Mouse (Mus musculus) c-Kit-negative CD71-positive TER-119-positive erythroid progenitor cells, embryonic 14.5 days (primary cell): ENCODE data around the gene Gna12.

ENCODE experiments used
- DNase-seq: peaks from one replicate; pipeline ENCODE4 v3.0.0-alpha.2; 2013; ENCODE audit warnings: low read depth, low spot score

Gna12 gene

GRCm38 (mm10) chr5:140753223-140753622 is 77.0 kb downstream of the Gna12 start:
- no peak for DNase-seq

- no peak for DNase-seq
Measured at GRCm38 (mm10) chr5:140752639-140753038, 77.6 kb downstream of the Gna12 start.

GRCm38 (mm10) chr5:140752041-140752440 is 78.2 kb downstream of the Gna12 start:
- DNase-seq: no peak

- no peak for DNase-seq
Measured at GRCm38 (mm10) chr5:140750925-140751324, 79.3 kb downstream of the Gna12 start.

DNA sequence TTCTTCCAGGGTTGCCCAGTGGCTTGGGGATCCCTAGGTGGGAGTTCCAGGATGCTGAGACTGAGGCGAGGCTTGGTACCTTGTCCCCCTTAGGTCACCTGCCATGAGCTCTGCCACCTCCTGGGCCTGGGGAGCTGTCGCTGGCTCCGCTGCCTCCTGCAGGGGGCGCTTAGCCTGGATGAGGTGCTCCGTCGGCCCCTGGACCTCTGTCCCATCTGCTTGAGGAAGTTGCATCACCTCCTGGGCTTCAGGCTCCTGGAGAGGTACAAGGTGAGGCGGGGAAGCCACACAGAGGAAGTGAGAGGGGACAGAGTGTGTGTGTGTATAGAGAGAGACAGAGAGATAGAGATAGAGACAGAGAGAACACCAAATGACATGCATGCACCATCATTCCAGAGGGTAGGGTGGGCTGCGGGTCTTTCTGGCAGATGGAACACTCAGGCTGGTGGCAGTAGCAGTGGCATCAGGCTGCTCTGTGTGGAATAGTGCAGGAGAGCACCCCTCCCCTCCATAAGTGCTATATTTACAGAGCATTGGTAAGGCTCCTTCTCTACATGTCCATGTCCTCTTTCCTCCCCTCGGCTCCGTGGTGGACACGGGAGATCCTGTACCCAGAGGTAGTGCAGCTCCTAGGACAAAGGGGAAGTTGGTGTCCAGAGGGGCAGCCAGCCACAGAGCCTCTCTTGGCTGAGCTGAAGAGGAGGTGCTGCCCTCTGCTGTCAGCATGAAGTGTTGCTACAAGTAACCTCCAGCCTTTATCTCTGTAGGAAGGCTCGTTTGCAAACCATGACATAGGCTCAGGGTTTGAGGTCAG is 81.0 kb downstream of the Gna12 start:
- peak; percentile 27 for DNase-seq

DNA sequence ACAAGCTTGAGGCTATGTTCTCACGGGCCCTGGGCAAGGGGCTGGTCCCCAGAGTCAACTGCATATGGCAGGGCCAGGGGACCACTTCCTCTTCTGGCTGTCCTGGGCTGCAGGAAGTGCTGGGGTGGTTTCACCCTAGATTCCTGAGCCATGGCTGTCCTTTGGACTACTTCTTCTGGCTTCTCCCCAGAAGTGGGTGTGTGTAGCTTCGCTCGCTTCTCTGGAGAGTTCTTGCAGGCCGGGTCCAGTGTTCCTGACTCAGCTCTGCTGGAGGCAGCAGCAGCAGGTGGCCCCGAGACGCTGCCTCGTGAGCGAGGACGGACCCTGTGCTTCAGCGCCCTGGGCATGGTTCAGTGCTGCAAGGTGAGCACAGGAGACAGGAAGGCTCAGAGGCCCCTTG is 81.8 kb downstream of the Gna12 start:
- DNase-seq: no peak

GRCm38 (mm10) chr5:140743706-140744131 is 86.5 kb downstream of the Gna12 start:
- no peak for DNase-seq

DNA sequence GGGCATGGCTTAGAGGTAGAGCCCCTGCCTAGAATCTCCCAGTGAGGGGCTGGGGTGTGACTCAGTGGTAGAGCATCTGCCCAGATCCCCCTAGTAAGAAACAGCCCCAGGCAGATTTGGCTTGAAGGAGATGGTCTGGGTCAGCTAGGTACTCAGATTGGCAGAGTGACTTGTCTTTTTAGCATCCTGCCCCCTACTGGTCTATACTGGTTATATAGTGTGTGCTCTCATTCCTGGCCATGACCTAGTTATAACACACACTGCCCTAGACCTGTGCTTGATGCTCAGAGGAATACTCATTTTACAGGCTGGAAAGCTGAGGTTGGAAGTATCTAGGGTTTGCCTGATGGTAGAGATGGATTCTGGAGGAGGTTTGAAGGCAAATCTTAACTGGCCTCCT is 88.4 kb downstream of the Gna12 start:
- DNase-seq: no peak

GRCm38 (mm10) chr5:140741040-140741439 is 89.2 kb downstream of the Gna12 start:
- DNase-seq: no peak

DNA sequence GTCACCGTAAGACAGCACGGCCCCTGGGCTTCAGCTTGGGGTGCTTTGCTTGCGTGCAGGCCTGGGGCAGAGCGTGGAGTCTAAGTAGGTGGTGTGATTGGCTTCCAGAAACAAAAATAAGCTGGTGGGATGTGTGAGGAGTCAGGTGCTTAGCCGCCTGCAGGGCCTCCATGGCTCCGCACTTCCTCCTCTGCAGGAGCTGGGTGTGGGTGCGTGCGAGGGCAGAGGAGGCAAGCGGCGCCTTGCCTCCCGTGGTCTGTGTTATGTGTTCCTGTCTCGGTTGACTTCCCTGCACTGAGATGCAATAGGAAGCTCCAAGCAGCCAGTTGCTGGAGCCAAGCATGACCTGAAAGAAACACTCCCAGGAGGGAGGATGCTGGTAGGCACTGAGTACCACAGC is 90.4 kb downstream of the Gna12 start:
- no peak for DNase-seq

DNA sequence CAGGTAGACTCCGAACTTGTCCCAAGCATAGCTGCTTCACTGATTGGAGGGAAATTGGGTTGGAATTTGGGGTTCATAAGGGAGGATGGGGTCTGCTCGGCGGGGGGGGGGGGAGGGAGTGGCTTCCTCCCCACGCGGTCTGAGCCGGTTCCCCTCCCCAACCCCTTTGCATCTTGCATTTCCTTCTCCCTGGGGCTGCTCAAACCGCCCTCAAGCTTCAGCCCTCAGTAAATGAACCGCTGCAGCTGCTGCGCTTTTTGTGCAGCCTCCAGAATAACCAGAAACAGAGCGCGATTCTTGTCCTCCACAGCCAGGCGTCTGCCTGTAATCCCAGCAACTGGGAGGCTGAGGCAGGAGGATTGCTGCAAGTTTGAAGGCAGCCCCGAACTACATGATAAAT is 94.1 kb downstream of the Gna12 start:
- DNase-seq: no peak

DNA sequence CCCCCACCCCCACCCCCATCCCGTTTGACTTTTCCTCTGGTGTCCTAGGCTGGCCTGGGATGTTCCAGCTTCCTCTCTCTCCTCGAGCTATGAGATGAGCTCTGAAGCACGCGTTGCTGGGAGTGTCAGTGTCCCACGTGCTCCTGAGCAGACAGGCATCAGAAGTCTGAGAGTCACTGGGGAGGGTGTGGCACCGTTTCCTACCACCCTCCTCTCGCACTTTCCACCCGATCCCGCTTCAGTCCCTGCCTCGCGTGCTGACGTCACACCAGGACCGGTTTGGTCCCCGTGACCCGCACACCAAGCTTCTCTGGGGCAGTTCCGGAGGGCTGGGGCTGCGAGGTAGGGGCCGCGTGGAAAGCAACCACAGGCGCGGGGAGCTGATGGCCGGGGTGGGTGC is 94.9 kb downstream of the Gna12 start:
- DNase-seq: no peak

DNA sequence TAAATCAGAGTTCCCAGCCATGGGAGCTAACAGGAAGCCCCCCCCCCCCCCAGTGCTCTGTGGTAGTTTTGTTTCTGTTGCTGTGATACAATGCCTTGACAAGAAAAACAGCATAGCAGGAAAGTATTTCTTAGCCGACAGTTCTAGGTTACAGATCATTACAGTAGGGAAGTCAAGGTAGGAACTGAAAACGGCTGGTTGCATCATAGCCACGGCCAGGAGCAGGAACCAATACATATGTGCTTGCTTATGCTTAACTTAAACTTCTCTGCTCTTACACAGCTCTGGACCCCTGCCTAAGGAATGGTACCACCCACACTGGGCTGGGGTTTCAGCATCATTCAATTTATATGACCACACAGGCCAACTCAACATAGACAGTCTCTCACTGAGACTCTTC is 96.9 kb downstream of the Gna12 start:
- no peak for DNase-seq

- no peak for DNase-seq
Measured at GRCm38 (mm10) chr5:140732195-140732594, 98.0 kb downstream of the Gna12 start.

DNA sequence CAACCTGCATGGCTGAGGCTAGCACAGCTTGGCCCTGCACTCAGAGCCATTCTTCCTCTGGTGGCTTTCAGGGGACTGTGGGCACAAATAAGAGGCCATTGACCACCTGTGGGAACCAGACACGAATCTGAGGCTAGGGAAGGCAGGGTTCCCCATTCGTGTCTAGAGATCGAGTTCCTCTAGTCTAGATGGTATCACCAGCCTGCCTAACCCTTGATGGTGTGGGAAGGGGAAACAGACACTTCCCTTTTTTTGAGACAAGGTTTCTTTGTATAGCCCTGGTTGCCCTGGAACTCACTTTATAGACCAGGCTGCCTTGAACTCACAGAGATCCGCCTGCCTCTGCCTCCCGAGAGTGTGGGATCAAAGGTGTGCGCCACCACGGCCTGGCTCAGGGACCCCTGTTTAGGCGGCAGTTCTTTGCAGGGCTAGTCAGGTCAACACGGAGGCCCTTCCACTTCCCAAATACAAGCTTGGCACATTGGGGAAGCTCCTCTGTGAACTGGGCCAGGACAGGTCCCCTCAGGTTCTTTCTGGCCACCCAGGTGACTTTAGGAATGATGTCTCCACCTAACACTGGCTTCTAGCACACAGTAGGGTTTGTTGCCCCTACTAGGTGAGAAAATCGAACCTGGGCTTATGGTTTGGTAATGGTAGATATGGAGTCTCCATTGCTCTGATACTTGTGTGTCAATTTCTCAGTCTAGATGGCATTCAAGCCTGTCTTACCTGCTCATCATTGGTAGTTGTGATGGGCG is 99.0 kb downstream of the Gna12 start:
- no peak for DNase-seq

DNA sequence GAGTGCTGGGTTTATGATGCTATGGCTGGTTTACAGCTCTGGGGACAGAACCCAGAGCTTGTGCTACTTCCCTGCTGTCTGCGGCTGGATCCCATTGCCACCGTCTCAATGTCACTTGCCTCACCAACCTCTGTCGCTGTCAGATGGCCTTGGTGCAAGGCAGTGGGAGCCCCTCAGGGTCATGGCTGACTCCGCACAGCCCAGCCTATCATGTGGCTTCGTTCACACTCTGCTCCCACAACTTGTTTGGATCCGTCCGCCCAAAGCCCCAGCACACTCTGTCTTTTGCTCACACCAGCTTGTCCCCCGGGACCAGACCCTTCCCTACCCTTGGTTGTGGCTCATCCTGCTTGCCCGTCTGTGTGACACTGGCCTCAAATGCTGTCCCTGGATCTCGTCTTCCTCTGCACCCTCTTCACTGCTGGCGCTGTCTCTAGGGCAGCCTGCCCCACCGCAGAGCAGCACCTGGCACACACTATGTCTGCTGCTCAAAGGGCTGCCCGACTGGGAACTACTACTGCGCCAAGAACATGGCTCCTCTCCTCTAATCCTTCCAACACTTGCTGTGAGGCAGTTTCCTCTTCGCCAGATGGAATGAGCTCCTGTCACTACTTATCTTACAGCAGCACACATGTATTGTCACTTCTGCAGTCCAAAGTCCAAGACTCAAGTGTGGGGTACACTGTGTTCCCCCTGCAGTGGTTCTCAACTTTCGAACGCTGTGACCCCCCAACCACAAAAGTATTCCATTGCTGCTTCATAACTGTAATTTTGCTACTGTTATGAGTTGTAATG is 103.1 kb downstream of the Gna12 start:
- DNase-seq: no peak

DNA sequence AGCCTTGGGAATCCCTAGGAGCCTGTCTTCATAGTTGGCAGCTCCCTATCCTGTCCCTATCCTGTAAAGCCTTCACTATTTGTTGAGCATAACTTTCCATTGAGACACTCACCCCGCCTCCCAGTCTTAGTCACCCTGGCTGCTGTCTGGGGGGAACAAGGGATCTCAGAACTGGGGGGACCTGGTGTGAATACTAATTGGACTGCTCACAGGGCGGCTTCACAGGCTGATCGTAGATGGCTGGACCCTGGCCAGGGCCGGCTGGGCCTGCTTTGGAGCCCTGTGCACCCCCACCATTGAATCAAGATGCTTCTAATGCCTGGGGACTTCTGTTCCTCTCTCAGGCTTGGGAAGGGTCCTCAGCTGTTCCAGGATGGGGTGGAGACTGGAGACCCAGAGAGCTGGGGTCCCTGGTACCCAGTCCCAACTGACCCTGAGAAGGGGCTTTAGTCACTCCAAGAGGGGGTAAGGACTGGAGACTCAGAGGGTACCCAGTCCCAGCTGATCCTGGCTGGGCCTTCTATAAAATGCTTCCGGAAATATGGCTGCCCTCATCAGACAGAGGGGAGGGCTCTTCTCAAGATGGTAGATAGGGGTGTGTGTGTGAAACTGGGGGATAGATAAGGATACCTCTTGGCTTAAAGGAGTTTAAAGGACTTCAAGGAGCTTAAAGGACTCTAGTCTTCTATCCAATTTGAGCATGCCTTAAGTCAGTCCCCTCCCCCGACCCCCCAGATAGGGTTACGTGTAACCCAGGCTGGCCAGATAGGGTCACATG is 104.0 kb downstream of the Gna12 start:
- no peak for DNase-seq

- DNase-seq: no peak
Measured at GRCm38 (mm10) chr5:140723822-140724221, 106.4 kb downstream of the Gna12 start, which contains the start of gene Amz1. TSS of gene Amz1 (plus strand) at chr5:140724127.

DNA sequence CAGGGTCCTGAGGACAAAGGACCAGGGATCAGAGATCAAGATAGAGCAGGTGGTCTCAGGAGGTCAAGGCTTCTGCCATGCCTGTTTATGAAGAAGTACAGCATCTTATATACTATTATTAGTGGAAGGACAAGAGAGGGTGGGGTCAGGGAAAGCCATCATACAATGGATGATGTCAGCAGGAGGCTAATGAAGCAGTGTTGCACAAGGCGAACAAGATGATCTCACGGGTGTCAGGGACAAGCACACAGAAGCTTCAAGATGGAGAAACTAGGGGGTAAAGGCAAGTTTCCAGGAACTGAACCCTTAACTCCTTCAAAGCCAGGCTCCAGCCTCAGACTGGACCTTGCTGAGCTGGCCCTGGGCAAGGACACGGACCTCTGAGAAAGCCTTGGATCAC is 108.1 kb downstream of the Gna12 start:
- DNase-seq: no peak

DNA sequence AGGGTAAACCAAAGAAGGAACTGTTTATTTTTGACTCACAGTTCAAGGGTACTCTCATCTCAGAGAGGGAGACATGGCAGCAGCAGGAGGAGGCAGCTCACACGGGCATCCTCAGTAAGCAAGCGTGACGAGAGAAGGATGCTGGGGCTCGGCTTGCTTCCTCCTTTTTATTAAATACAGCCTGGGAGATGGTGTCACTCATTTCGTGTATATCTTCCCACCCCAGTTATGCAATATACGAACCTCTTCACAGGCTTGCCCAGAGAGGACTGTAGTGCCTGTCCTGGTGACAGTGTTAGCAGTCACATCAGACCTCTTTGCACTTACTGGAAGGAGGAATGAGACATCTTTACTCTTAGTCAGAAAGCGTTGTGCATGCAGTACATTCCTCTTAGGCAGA is 109.5 kb downstream of the Gna12 start:
- DNase-seq: no peak

GRCm38 (mm10) chr5:140711040-140711439 is 119.2 kb downstream of the Gna12 start:
- DNase-seq: no peak
